Mouse (Mus musculus): ENCODE results near the gene Ppp2r5c. TPM values are rescaled to one million over a fixed set of nuclear protein-coding genes. Genes with fewer than 3 reads are reported as not detected.

Gene Ppp2r5c
- polyA plus RNA-seq, 1 experiment from 2014 or later = 126 TPM

DNA sequence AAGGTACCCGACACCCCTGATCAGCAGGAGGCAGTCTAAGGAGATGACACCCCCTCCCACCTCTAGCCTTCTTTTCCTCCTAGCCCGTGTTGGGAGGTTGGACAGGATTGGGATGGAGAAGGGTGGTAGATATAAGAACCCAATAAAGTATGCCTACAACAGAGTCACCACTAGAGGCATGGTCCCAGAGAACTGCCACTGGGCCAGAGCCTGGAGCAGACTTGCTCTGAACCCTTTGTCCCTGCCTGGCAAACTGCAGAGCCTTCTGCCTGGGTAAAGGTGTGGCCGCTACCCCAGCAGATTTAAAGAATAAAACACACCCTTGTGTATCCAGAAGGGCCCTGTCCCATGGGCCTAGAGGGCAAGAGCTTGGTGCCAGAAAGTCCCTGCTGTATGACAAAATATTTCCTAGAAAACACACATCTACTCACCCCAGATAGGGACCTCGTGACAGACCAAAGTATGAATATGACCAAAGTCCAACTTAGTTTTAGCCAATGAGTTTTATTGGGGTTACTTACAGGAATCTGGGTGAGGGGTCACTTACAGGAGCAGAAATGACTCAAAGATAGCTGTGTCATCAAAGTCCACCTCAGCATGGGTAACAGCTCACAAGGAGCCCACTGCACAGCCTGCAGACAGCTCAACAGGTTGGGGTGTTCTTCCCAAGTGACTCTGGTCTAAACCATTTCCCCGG lies 22.8 kb upstream of the Ppp2r5c start:
- Histone ChIP-seq H3K4me3 (replicated peaks; ENCODE audit: low read depth, low read length) (no peak overlapping the region), H3K4me1 (replicated peaks; ENCODE audit: insufficient read depth, low read length) (no peaks in the 10 kb centered on the region), H3K9ac (ENCODE audit: low read depth, low read length) (no peak overlapping the region), H3K4me2 (ENCODE audit: low read length) (no peak overlapping the region), H3K27me3 (ENCODE audit: insufficient read depth, low read length) (no peaks in the 10 kb centered on the region), H3K36me3 (ENCODE audit: insufficient read depth, low read length) (no peaks in the 10 kb centered on the region), H3K27ac (no peak overlapping the region), H3K9me3 (replicated peaks; ENCODE audit: low read length) (no peaks in the 10 kb centered on the region)
- WGBS = 64% methylated on average over 5 of the region's 5 CpGs
- DNase-seq (ENCODE audit: low spot score) = no peak
- no peak for ATAC-seq (replicated peaks; ENCODE audit: low FRiP score, low read depth)
- TF ChIP-seq CTCF (IDR thresholded peaks at IDR 0.05; ENCODE audit: low read depth) = no peak

DNA sequence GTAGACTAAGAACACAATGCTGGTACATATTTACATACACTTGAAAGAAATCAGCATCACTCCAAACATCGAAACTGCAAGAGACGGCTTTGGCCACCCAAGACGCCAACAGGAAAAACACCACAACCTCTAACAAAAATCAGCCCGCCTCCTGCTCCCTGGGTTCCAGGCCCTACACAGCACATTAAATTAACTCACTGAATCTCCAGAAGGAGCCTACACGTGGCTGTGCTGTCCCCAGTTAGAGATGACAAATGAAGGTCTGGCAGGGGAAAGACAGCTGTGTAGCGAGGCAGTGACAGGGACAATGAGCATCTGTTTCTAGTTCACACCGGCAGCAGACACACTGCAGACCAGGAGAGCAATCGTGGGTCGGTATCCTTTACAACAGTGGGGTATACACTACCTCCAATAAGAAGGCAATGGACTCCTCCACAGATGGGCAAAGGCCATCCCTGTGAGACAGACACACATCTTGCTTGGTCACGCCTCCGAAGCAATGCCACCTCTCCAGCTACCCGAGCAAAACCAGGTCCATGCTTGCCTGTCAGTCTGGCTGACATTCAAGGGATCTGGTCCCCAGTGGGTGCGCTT lies 20.4 kb upstream of the Ppp2r5c start:
- H3K36me3 ChIP-seq (ENCODE audit: insufficient read depth, low read length) = no peaks in the 10 kb centered on the region
- H3K9me3 ChIP-seq (replicated peaks; ENCODE audit: low read length) = no peaks in the 10 kb centered on the region
- no peak for DNase-seq (ENCODE audit: low spot score)
- no peak overlapping the region for H3K27ac ChIP-seq
- no peak for ATAC-seq (replicated peaks; ENCODE audit: low FRiP score, low read depth)
- H3K9ac ChIP-seq (ENCODE audit: low read depth, low read length) = no peak overlapping the region
- TF ChIP-seq CTCF (IDR thresholded peaks at IDR 0.05; ENCODE audit: low read depth) = no peak
- no peak overlapping the region for H3K4me2 ChIP-seq (ENCODE audit: low read length)
- no peak overlapping the region for H3K4me3 ChIP-seq (replicated peaks; ENCODE audit: low read depth, low read length)
- H3K27me3 ChIP-seq (ENCODE audit: insufficient read depth, low read length) = no peaks in the 10 kb centered on the region
- 68% methylated on average over 13 of the region's 13 CpGs for WGBS
- no peaks in the 10 kb centered on the region for H3K4me1 ChIP-seq (replicated peaks; ENCODE audit: insufficient read depth, low read length)

DNA sequence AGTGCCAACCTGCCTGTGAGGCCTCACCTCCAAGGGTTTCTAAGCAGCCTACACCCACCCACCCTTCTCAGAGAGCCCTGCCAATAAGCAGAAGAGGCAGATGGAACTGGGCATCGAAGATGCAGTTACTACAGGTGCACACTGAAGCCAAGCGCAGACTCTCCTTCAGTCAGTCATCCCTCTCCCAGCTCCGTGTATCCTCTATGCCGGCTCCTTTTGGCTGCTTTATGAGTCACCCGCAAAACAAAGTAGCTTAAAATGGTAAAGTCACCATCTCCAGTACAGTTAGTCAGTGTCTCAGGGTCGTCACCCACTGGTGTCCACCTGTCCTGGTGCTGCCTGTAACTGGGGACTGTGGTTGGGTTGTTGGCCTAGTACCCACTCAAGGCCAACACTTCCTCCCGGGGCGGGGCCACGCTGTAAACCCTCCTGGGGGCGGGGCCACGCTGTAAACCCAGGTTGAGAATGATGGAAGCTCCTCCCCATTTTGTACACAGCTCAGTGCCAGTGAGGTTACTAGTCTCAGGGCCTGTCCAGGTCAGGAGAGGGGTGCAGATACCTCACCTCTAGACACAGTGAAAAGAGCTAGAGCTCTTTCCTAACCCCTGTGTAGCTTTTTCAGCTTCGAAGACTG lies 17.5 kb upstream of the Ppp2r5c start:
- Histone ChIP-seq H3K9ac (ENCODE audit: low read depth, low read length) (no peak overlapping the region), H3K4me1 (replicated peaks; ENCODE audit: insufficient read depth, low read length) (no peaks in the 10 kb centered on the region), H3K36me3 (ENCODE audit: insufficient read depth, low read length) (no peaks in the 10 kb centered on the region), H3K9me3 (replicated peaks; ENCODE audit: low read length) (no peaks in the 10 kb centered on the region), H3K27ac (no peak overlapping the region), H3K27me3 (ENCODE audit: insufficient read depth, low read length) (no peaks in the 10 kb centered on the region), H3K4me3 (replicated peaks; ENCODE audit: low read depth, low read length) (no peak overlapping the region), H3K4me2 (ENCODE audit: low read length) (no peak overlapping the region)
- no peak for ATAC-seq (replicated peaks; ENCODE audit: low FRiP score, low read depth)
- no peak for DNase-seq (ENCODE audit: low spot score)
- TF ChIP-seq CTCF (IDR thresholded peaks at IDR 0.05; ENCODE audit: low read depth) = no peak
- WGBS = 62% methylated on average over 12 of the region's 12 CpGs

DNA sequence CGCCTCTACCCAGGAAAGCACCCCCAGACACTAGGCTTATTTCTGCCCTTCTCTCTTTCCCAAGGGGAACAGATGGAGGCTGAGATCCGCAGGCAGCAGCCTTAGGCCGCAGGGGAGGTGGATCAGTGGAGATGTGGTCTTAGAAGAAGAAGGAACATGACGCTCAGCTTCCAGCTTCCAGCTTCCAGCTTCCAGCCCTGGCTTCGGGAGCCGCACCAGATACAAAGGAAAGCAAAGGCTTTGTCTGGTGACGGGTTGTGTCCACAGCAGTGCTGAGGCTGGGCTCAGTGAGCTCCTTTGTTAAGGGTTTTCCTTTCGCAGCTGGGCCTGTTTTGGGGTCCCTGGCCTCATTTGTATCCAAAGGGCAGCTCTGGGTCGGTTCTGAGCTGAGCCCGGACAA lies 16.9 kb upstream of the Ppp2r5c start:
- no peak overlapping the region for H3K9ac ChIP-seq (ENCODE audit: low read depth, low read length)
- H3K4me1 ChIP-seq (replicated peaks; ENCODE audit: insufficient read depth, low read length) = no peaks in the 10 kb centered on the region
- H3K27me3 ChIP-seq (ENCODE audit: insufficient read depth, low read length) = no peaks in the 10 kb centered on the region
- ATAC-seq (replicated peaks; ENCODE audit: low FRiP score, low read depth) = no peak
- no peak for DNase-seq (ENCODE audit: low spot score)
- H3K4me2 ChIP-seq (ENCODE audit: low read length) = no peak overlapping the region
- TF ChIP-seq CTCF (IDR thresholded peaks at IDR 0.05; ENCODE audit: low read depth) = no peak
- no peaks in the 10 kb centered on the region for H3K9me3 ChIP-seq (replicated peaks; ENCODE audit: low read length)
- no peak overlapping the region for H3K27ac ChIP-seq
- H3K4me3 ChIP-seq (replicated peaks; ENCODE audit: low read depth, low read length) = no peak overlapping the region
- WGBS = 82% methylated on average over 10 of the region's 10 CpGs
- no peaks in the 10 kb centered on the region for H3K36me3 ChIP-seq (ENCODE audit: insufficient read depth, low read length)

DNA sequence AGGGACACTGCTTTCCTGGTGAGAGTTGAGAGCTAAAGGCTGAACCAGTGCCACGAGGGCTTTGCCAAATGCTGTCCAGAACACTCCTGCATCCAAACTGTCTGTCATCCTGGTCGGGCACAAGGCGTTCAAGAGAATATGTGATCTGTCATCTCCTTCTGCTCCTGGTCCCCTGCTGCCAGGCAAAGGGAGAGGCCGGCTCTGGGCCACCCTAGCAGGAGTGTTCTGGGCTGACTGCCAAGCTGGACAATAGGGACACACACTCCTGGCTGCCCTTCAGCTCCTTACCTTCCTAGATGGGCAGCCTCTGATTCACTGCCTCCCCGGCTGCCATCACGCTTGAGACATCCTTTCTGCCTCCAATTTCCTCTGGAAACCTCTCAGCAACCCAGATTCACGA lies 15.1 kb upstream of the Ppp2r5c start:
- DNase-seq (ENCODE audit: low spot score) = no peak
- Histone ChIP-seq H3K36me3 (ENCODE audit: insufficient read depth, low read length) (no peaks in the 10 kb centered on the region), H3K27ac (no peak overlapping the region), H3K27me3 (ENCODE audit: insufficient read depth, low read length) (no peaks in the 10 kb centered on the region), H3K4me3 (replicated peaks; ENCODE audit: low read depth, low read length) (no peak overlapping the region), H3K9ac (ENCODE audit: low read depth, low read length) (no peak overlapping the region), H3K4me1 (replicated peaks; ENCODE audit: insufficient read depth, low read length) (no peaks in the 10 kb centered on the region), H3K9me3 (replicated peaks; ENCODE audit: low read length) (no peaks in the 10 kb centered on the region), H3K4me2 (ENCODE audit: low read length) (no peak overlapping the region)
- 51% methylated on average over 7 of the region's 7 CpGs for WGBS
- no peak for TF ChIP-seq CTCF (IDR thresholded peaks at IDR 0.05; ENCODE audit: low read depth)
- no peak for ATAC-seq (replicated peaks; ENCODE audit: low FRiP score, low read depth)

DNA sequence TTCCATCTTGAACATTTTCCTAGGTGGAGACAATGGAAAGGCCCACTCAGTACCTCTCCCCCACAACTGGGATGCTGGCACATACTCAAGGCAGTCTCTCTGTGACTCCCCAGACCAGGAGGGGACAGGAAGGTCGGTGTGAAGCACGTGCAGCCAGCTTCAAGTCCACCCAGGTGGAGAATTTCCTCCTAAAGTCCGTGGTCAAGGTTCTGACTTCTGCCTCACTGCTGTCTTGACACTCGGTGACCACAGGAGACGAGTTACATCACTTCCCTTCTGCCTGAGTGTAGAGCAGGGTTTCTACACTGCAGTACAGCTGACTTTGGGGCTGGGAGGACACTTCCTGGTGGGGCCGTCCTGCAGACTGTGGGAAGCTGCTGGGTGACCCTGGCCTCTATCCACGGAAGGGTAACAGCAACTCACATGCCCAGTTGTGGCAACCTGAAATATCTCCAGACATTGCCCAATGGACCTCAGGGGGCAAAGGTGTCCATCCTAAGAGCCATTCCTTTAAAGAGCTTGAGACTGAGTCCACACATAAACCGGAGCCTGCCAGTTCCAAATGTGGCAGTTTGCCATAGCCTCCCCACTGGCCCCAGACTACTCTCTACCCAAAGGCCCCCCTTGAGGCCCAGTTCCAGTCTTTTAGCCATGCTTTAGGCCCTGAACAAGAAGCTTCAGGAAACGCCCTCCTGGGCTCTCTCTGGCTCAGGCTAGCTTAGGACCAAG lies 10.1 kb upstream of the Ppp2r5c start:
- H3K4me3 ChIP-seq (replicated peaks; ENCODE audit: low read depth, low read length) = no peak overlapping the region
- ATAC-seq (replicated peaks; ENCODE audit: low FRiP score, low read depth) (no peak; the same call in 1 of the 2 replicates), DNase-seq (ENCODE audit: low spot score) (peak; percentile 6)
- no peak for TF ChIP-seq CTCF (IDR thresholded peaks at IDR 0.05; ENCODE audit: low read depth)
- H3K4me1 ChIP-seq (replicated peaks; ENCODE audit: insufficient read depth, low read length) = no peaks in the 10 kb centered on the region
- no peak overlapping the region for H3K9ac ChIP-seq (ENCODE audit: low read depth, low read length)
- WGBS = 51% methylated on average over 9 of the region's 9 CpGs
- no peaks in the 10 kb centered on the region for H3K36me3 ChIP-seq (ENCODE audit: insufficient read depth, low read length)
- H3K27me3 ChIP-seq (ENCODE audit: insufficient read depth, low read length) = no peaks in the 10 kb centered on the region
- H3K27ac ChIP-seq = no peak overlapping the region
- no peaks in the 10 kb centered on the region for H3K9me3 ChIP-seq (replicated peaks; ENCODE audit: low read length)
- no peak overlapping the region for H3K4me2 ChIP-seq (ENCODE audit: low read length)
